Mouse (Mus musculus): ENCODE measurements at regions not wholly inside any gene's neighbourhood (a gene's known extent, or its start where the extent isn't known, plus 50 kb on each side); places are given as distances from the start of the nearest gene placed in this dataset.

GRCm38 (mm10) chr14:17203251-17204015, 384.5 kb upstream of the Rarb start:
- TF ChIP-seq CTCF (IDR thresholded peaks at IDR 0.05; ENCODE audit: insufficient read depth, low read length) (no peak), POLR2A (IDR thresholded peaks at IDR 0.05; ENCODE audit: borderline replicate concordance, extremely low read depth, low read depth, low read length) (no peak)
